Mouse (Mus musculus): ENCODE measurements around the gene Pus7l. TPM values are rescaled to one million over a fixed set of nuclear protein-coding genes. Genes with fewer than 3 reads are reported as not detected.

Pus7l gene
- total RNA-seq, 2 experiments from 2014 or later, result 4.3 to 5.3 TPM

DNA sequence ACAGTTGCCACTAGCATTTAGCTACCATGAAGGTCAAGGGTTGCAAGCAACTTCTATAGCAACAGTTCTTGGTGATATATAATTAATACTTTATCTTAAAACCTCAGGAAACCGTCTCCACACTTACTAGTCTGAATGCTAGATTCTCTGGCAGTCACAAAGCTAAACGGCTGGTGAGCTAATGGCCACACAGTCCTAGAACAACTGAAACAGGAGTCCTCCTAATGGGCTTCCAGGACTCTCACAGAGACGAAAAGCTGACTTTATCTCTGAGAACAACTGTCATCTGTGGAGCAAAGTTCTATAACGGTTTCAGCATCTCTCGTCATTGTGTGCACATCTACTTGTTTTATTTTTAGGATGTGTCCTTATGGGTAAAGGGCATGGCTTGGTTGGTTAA lies 63.1 kb downstream of the Pus7l start:
- no peak for DNase-seq (ENCODE audit: extremely low spot score in 1 of 2, low spot score in 1 of 2)

GRCm38 (mm10) chr15:94479513-94480136 lies 63.7 kb downstream of the Pus7l start:
- DNase-seq (ENCODE audit: extremely low spot score in 1 of 2, low spot score in 1 of 2), result no peak

GRCm38 (mm10) chr15:94478706-94479105 lies 64.6 kb downstream of the Pus7l start:
- no peak for DNase-seq (ENCODE audit: extremely low spot score in 1 of 2, low spot score in 1 of 2)

GRCm38 (mm10) chr15:94477287-94477686 lies 66.1 kb downstream of the Pus7l start:
- DNase-seq (ENCODE audit: extremely low spot score in 1 of 2, low spot score in 1 of 2), result no peak

GRCm38 (mm10) chr15:94475975-94476374 lies 67.4 kb downstream of the Pus7l start:
- no peak for DNase-seq (ENCODE audit: extremely low spot score in 1 of 2, low spot score in 1 of 2)

Other genes with a start within 250 kb of the Pus7l start
- 10 to 100 TPM; 11.9 to 13.6 TPM for gene Adamts20, start 78.1 kb downstream of the Pus7l start, total RNA-seq (2021)
- 1 to 10 TPM; 2.0 to 2.3 TPM for gene Irak4, start 96 bp upstream of the Pus7l start, total RNA-seq (2021)
- 10 to 100 TPM; 49.2 to 53.3 TPM for gene Twf1, start 46.3 kb upstream of the Pus7l start, total RNA-seq (2021)
- gene Tmem117, start 85.7 kb upstream of the Pus7l start, total RNA-seq (2021), result 1 to 10 TPM; 8.2 to 8.5 TPM